Mouse (Mus musculus): ENCODE results near the gene Rnf4.

GRCm38 (mm10) chr5:34370840-34371239 lies 34.8 kb downstream of the Rnf4 start:
- no peak for TF ChIP-seq CTCF (IDR thresholded peaks at IDR 0.05; ENCODE audit: low read depth)
- no peak for TF ChIP-seq EP300 (optimal IDR thresholded peaks at IDR 0.05)
